ENCODE assay signal across 26 mouse cellular contexts in genomic region chr2:165238416-165239145, GRCm38 (mm10). TPM values are rescaled to one million over a fixed set of nuclear protein-coding genes. Genes with fewer than 3 reads are reported as not detected.
DNase-seq lines count a peak whose midpoint lies in the region; ATAC-seq and TF ChIP-seq lines count a peak whose summit lies in the region.
"Had no signal": no experiment of that assay in that cellular context is flagged by ENCODE, and none has a peak within 500 bp of the region (broad histone marks: within the 10 kb centered on the region; RNA-seq: fewer than 3 reads in every experiment).

No protein-coding gene starts in this region.

- 0 out of 2 replicates have a peak overlapping the region, but pooled peaks have one; percentile 8 for H3K27ac ChIP-seq in forebrain, embryonic 10.5 days
- H3K27ac ChIP-seq in forebrain, embryonic 12.5 days: no peak overlapping the region
- H3K27ac ChIP-seq: embryonic facial prominence, embryonic 13.5 days; forebrain, embryonic 15.5 days; heart, adult 2 months; heart, embryonic 13.5 days; layer of hippocampus, adult 2 months; limb, embryonic 10.5 days; liver, embryonic 15.5 days; stomach, embryonic 15.5 days had no signal

- H3K4me3 ChIP-seq in forebrain, embryonic 10.5 days: peak overlapping the region; percentile 16; the same call in 1 of the 2 replicates
- no peak overlapping the region for H3K4me3 ChIP-seq in forebrain, embryonic 12.5 days (replicated peaks)
- H3K4me3 ChIP-seq: embryonic facial prominence, embryonic 13.5 days; erythroblast, embryonic 14.5 days; forebrain, embryonic 15.5 days; heart, adult 2 months; heart, embryonic 13.5 days; layer of hippocampus, adult 2 months; limb, embryonic 10.5 days; liver, embryonic 15.5 days; stomach, embryonic 15.5 days had no signal

- no peak for TF ChIP-seq CTCF in brain, embryonic 14.5 days (IDR thresholded peaks at IDR 0.05; ENCODE audit: borderline replicate concordance, extremely low read depth, insufficient read depth, insufficient read length)

- no peak overlapping the region for H3K9ac ChIP-seq in forebrain, embryonic 12.5 days
- H3K9ac ChIP-seq: embryonic facial prominence, embryonic 13.5 days; forebrain, embryonic 15.5 days; heart, embryonic 13.5 days; liver, embryonic 15.5 days; stomach, embryonic 15.5 days had no signal

- peaks cover 100% of the 10 kb centered on the region for H3K27me3 ChIP-seq in forebrain, embryonic 10.5 days (ENCODE audit: poor library complexity, severe bottlenecking)
- peaks cover 87% of the 10 kb centered on the region for H3K27me3 ChIP-seq in forebrain, embryonic 12.5 days

- H3K36me3 ChIP-seq in forebrain, embryonic 10.5 days (replicated peaks): no peaks in the 10 kb centered on the region
- H3K36me3 ChIP-seq in forebrain, embryonic 12.5 days (replicated peaks): no peaks in the 10 kb centered on the region
- H3K36me3 ChIP-seq: embryonic facial prominence, embryonic 13.5 days; forebrain, embryonic 15.5 days; heart, embryonic 13.5 days; limb, embryonic 10.5 days; liver, embryonic 15.5 days; stomach, embryonic 15.5 days had no signal

- no peaks in the 10 kb centered on the region for H3K9me3 ChIP-seq in forebrain, embryonic 10.5 days
- no peaks in the 10 kb centered on the region for H3K9me3 ChIP-seq in forebrain, embryonic 12.5 days
- H3K9me3 ChIP-seq: embryonic facial prominence, embryonic 13.5 days; forebrain, embryonic 15.5 days; heart, embryonic 13.5 days; limb, embryonic 10.5 days; liver, embryonic 15.5 days; stomach, embryonic 15.5 days had no signal

- no peak for DNase-seq in forebrain, embryonic 10.5 days (ENCODE audit: extremely low spot score, low spot score)
- DNase-seq in lung, postnatal 10 days: peak; percentile 28
- no peak for DNase-seq in lung, adult 18-20 months
- DNase-seq in urinary bladder, postnatal 14 days (ENCODE audit: low spot score): peak; percentile 34
- DNase-seq in urinary bladder, postnatal 10 days (ENCODE audit: low spot score): no peak
- peak; percentile 75 for DNase-seq in brain, embryonic 14.5 days (ENCODE audit: low read depth)
- no peak for DNase-seq in kidney, postnatal 25 days
- DNase-seq: cerebellum, adult 11 months; cerebellum, adult 9-11 months; gastrocnemius, postnatal 25 days; heart, adult 2 months; kidney, adult 9 months; liver; thymus, postnatal 25 days had no signal

- no peak for TF ChIP-seq POLR2A in brain, embryonic 14.5 days (IDR thresholded peaks at IDR 0.05; ENCODE audit: borderline replicate concordance, extremely low read depth, insufficient read depth, insufficient read length, poor library complexity, severe bottlenecking)

- ATAC-seq in forebrain, embryonic 12.5 days (ENCODE audit: low FRiP score): no peak
- ATAC-seq: forebrain, embryonic 15.5 days; hindbrain, embryonic 16.5 days; intestine, embryonic 16.5 days; lung, postnatal 0 days had no signal

- H3K4me2 ChIP-seq in forebrain, embryonic 12.5 days: no peak overlapping the region
- H3K4me2 ChIP-seq: embryonic facial prominence, embryonic 13.5 days; forebrain, embryonic 15.5 days; heart, embryonic 13.5 days; liver, embryonic 15.5 days; stomach, embryonic 15.5 days had no signal

- H3K4me1 ChIP-seq in forebrain, embryonic 10.5 days: peaks cover 57% of the 10 kb centered on the region
- peaks cover 49% of the 10 kb centered on the region for H3K4me1 ChIP-seq in forebrain, embryonic 12.5 days
- H3K4me1 ChIP-seq: liver, embryonic 15.5 days had no signal

- WGBS in forebrain, embryonic 10.5 days: 6% methylated on average over 12 of the region's 12 CpGs
- 5% methylated on average over 12 of the region's 12 CpGs for whole genome bisulfite sequencing in forebrain, embryonic 12.5 days

RNA-seq across cellular contexts. Expression of gene Cdh22, which starts 3.9 kb away (rescaled TPM):
- polyA plus RNA-seq in forebrain, embryonic 10.5 days (2016; fragmentation: Nextera tagmentation; extraction: Ambion mirVana): 2.8 and 3.1 TPM in 2 replicates
- polyA plus RNA-seq in forebrain, embryonic 12.5 days (2016; fragmentation: Nextera tagmentation; extraction: Ambion mirVana): 10.6 and 11.4 TPM in 2 replicates
- 14.7 and 25.7 TPM in 2 replicates for polyA plus RNA-seq in brain, embryonic 14.5 days (2012; rRNA removed)
- polyA plus RNA-seq: erythroblast, embryonic 14.5 days; liver, embryonic 15.5 days had no signal

RNA-seq across cellular contexts. Expression of gene Slc35c2, which starts 49.1 kb away (rescaled TPM):
- polyA plus RNA-seq in forebrain, embryonic 10.5 days (2016; fragmentation: Nextera tagmentation; extraction: Ambion mirVana): 74.9 and 75.4 TPM in 2 replicates
- polyA plus RNA-seq in forebrain, embryonic 12.5 days (2016; fragmentation: Nextera tagmentation; extraction: Ambion mirVana): 57.9 and 62.4 TPM in 2 replicates
- 62.3 and 78.7 TPM in 2 replicates for polyA plus RNA-seq in brain, embryonic 14.5 days (2012; rRNA removed)

Comparison
In these comparisons a context has a peak if more than half of its experiments do, and no peak if none do; other contexts are left out.
1. DNase-seq: peak in lung, postnatal 10 days (single experiment), urinary bladder, postnatal 14 days (single experiment) and brain, embryonic 14.5 days (single experiment); none in forebrain, embryonic 10.5 days (single experiment), lung, adult 18-20 months (0 of 2), urinary bladder, postnatal 10 days (single experiment) and kidney, postnatal 25 days (0 of 2).